Mouse (Mus musculus) liver, adult 2 months (tissue): Measurements from ENCODE around the gene Cd300ld.

Experiments used
- CTCF ChIP-seq: fragments of 200-500 bp; IDR thresholded peaks from 2 replicates; pipeline ENCODE4 v1.5.1; 2011; ENCODE audit warnings: low read depth, low read length, control low read depth
- POLR2A ChIP-seq: fragments of 200-500 bp; IDR thresholded peaks from 2 replicates; pipeline ENCODE4 v1.6.1; 2011; ENCODE audit warnings: low read length, control low read depth; ENCODE audit not compliant: insufficient read depth; ENCODE audit errors: extremely low read depth

- TF ChIP-seq CTCF, result no peak
- no peak for TF ChIP-seq POLR2A
These were observed 14.3 kb upstream of the Cd300ld start for GRCm38 (mm10) chr11:115004070-115004469.
